Mouse (Mus musculus) lung, postnatal 0 days (tissue): ENCODE measurements around the gene Gm5105.

Source experiments
- CTCF ChIP-seq: IDR thresholded peaks from 2 replicates; pipeline ENCODE4 v1.5.1; 2016; ENCODE audit warnings: antibody characterized with exemption, mild to moderate bottlenecking
- EP300 ChIP-seq: IDR thresholded peaks from 2 replicates; pipeline ENCODE4 v1.6.1; 2016; ENCODE audit warnings: antibody characterized with exemption, mild to moderate bottlenecking, control low read depth

GRCm38 (mm10) chr3:138103690-138104089, 36.5 kb upstream of the Gm5105 start:
- no peak for TF ChIP-seq CTCF
- no peak for TF ChIP-seq EP300
